Mouse (Mus musculus): ENCODE measurements around the gene Tas2r103. TPM values are rescaled to one million over a fixed set of nuclear protein-coding genes. Genes with fewer than 3 reads are reported as not detected.

Tas2r103 gene
- total RNA-seq (2021), result not detected
- long read RNA-seq, result 0 reads

- DNase-seq (ENCODE audit: low spot score in 2 of 2), result no peak
These were observed at the start of gene Tas2r103 for GRCm38 (mm10) chr6:133037001-133037400. Tas2r103 (minus strand) TSS chr6:133037101.

- DNase-seq (ENCODE audit: low spot score in 2 of 2), result no peak
These were observed 18.8 kb upstream of the Tas2r103 start, which contains the start of gene Tas2r140 for GRCm38 (mm10) chr6:133055716-133056115. Tas2r140 (minus strand) TSS chr6:133055816.

Other genes starting within 250 kb of the Tas2r103 start
- not detected for gene Tas2r117, start 234.3 kb downstream of the Tas2r103 start, total RNA-seq (2021)
- gene Tas2r123, start 190.0 kb downstream of the Tas2r103 start, total RNA-seq (2021), result not detected
- gene Tas2r116, start 181.7 kb downstream of the Tas2r103 start, total RNA-seq (2021), result not detected
- gene Tas2r110, start 169.1 kb downstream of the Tas2r103 start, total RNA-seq (2021), result not detected
- not detected for gene Tas2r113, start 144.1 kb downstream of the Tas2r103 start, total RNA-seq (2021)
- not detected for gene Tas2r125, start 127.5 kb downstream of the Tas2r103 start, total RNA-seq (2021)
- not detected for gene Tas2r129, start 86.0 kb downstream of the Tas2r103 start, total RNA-seq (2021)
- not detected for gene Tas2r131, start 79.2 kb downstream of the Tas2r103 start, total RNA-seq (2021)
- not detected for gene Tas2r109, start 56.1 kb downstream of the Tas2r103 start, total RNA-seq (2021)
- gene Tas2r140, start 18.7 kb upstream of the Tas2r103 start, total RNA-seq (2021), result not detected
- 100 to 1,000 TPM; 103 to 119 TPM for gene Smim10l1, start 67.8 kb upstream of the Tas2r103 start, total RNA-seq (2021)